Comparison of ENCODE assay signal across 14 mouse cellular contexts in the genomic region with DNA sequence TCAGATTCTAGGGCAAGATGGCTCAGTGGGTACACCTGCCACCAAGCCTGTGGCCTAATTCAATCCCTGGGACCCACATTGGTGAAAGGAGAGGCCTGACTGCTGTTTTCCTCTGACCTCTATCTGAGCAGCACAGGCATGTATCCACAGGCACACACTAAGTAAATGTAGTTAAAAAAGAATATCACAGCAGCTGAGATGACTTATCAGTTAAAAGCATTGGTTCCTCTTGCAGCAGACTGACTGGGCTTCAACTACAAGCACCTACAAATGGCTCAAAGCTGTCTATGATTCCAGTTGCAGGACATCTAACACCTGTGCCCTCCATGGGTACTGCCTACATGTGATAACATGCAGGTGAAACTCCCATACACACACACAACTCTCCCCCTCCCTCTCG. TPM values are rescaled to one million over a fixed set of nuclear protein-coding genes. Genes with fewer than 3 reads are reported as not detected.
DNase-seq lines count a peak whose midpoint lies in the region; ATAC-seq lines count a peak whose summit lies in the region.
"Had no signal": no experiment of that assay in that cellular context is flagged by ENCODE, and none has a peak within 500 bp of the region (broad histone marks: within the 10 kb centered on the region; RNA-seq: fewer than 3 reads in every experiment).

No protein-coding gene starts in this region.

- no peak overlapping the region for H3K9ac ChIP-seq in hindbrain, embryonic 15.5 days
- H3K9ac ChIP-seq in hindbrain, embryonic 12.5 days: no peak overlapping the region
- H3K9ac ChIP-seq in midbrain, embryonic 15.5 days: no peak overlapping the region
- H3K9ac ChIP-seq in midbrain, embryonic 13.5 days (replicated peaks): no peak overlapping the region
- H3K9ac ChIP-seq: embryonic facial prominence, embryonic 12.5 days; forebrain, postnatal 0 days; heart, embryonic 12.5 days had no signal

- ATAC-seq in hindbrain, embryonic 15.5 days (ENCODE audit: low FRiP score, low read depth): 0 out of 2 replicates have a peak, but pooled peaks have one; percentile 33
- no peak for ATAC-seq in hindbrain, embryonic 12.5 days (ENCODE audit: low FRiP score)
- peak; percentile 41; the same call in 1 of the 2 replicates for ATAC-seq in midbrain, embryonic 15.5 days (replicated peaks)
- ATAC-seq in midbrain, embryonic 13.5 days: no peak
- peak; percentile 64 for ATAC-seq in megakaryocyte progenitor cell, adult 5-6 weeks (replicated peaks; ENCODE audit: poor library complexity)
- ATAC-seq: forebrain, postnatal 0 days; intestine, embryonic 16.5 days had no signal

- no peaks in the 10 kb centered on the region for H3K4me1 ChIP-seq in hindbrain, embryonic 15.5 days (replicated peaks)
- no peaks in the 10 kb centered on the region for H3K4me1 ChIP-seq in hindbrain, embryonic 12.5 days
- H3K4me1 ChIP-seq in midbrain, embryonic 15.5 days: no peaks in the 10 kb centered on the region
- no peaks in the 10 kb centered on the region for H3K4me1 ChIP-seq in midbrain, embryonic 13.5 days (replicated peaks)
- H3K4me1 ChIP-seq: embryonic facial prominence, embryonic 12.5 days had no signal

- no peak overlapping the region for H3K4me3 ChIP-seq in hindbrain, embryonic 15.5 days
- H3K4me3 ChIP-seq in hindbrain, embryonic 12.5 days: no peak overlapping the region
- H3K4me3 ChIP-seq in midbrain, embryonic 15.5 days: no peak overlapping the region
- no peak overlapping the region for H3K4me3 ChIP-seq in midbrain, embryonic 13.5 days (replicated peaks)
- H3K4me3 ChIP-seq: embryonic facial prominence, embryonic 12.5 days; heart, embryonic 12.5 days had no signal

- 97% methylated on average over 1 of the region's 1 CpGs for WGBS in hindbrain, embryonic 15.5 days
- WGBS in hindbrain, embryonic 12.5 days: 91% methylated on average over 1 of the region's 1 CpGs
- 89% methylated on average over 1 of the region's 1 CpGs for WGBS in midbrain, embryonic 15.5 days
- WGBS in midbrain, embryonic 13.5 days: 100% methylated on average over 1 of the region's 1 CpGs

- H3K27me3 ChIP-seq in hindbrain, embryonic 15.5 days: no peaks in the 10 kb centered on the region
- no peaks in the 10 kb centered on the region for H3K27me3 ChIP-seq in hindbrain, embryonic 12.5 days
- no peaks in the 10 kb centered on the region for H3K27me3 ChIP-seq in midbrain, embryonic 15.5 days (replicated peaks)
- H3K27me3 ChIP-seq in midbrain, embryonic 13.5 days: no peaks in the 10 kb centered on the region
- H3K27me3 ChIP-seq: embryonic facial prominence, embryonic 12.5 days; heart, embryonic 12.5 days had no signal

- no peak overlapping the region for H3K4me2 ChIP-seq in hindbrain, embryonic 15.5 days
- H3K4me2 ChIP-seq in hindbrain, embryonic 12.5 days (replicated peaks): no peak overlapping the region
- H3K4me2 ChIP-seq in midbrain, embryonic 15.5 days: no peak overlapping the region
- no peak overlapping the region for H3K4me2 ChIP-seq in midbrain, embryonic 13.5 days (replicated peaks)
- H3K4me2 ChIP-seq: embryonic facial prominence, embryonic 12.5 days; heart, embryonic 12.5 days had no signal

- peaks cover 19% of the 10 kb centered on the region for H3K36me3 ChIP-seq in hindbrain, embryonic 15.5 days
- peaks cover 19% of the 10 kb centered on the region for H3K36me3 ChIP-seq in hindbrain, embryonic 12.5 days
- H3K36me3 ChIP-seq in midbrain, embryonic 15.5 days (replicated peaks): peaks cover 11% of the 10 kb centered on the region
- peaks cover 29% of the 10 kb centered on the region for H3K36me3 ChIP-seq in midbrain, embryonic 13.5 days

- no peak for DNase-seq in right cerebral cortex, postnatal 36 days (ENCODE audit: low spot score in 2 of 2)
- DNase-seq: cerebellum, adult 11 months; cerebellum, adult 8-10 months; forebrain, postnatal 0 days; gastrocnemius, postnatal 14 days; heart, postnatal 36 days had no signal

- no peak overlapping the region for H3K27ac ChIP-seq in hindbrain, embryonic 15.5 days (replicated peaks)
- H3K27ac ChIP-seq in hindbrain, embryonic 12.5 days: no peak overlapping the region
- H3K27ac ChIP-seq in midbrain, embryonic 15.5 days: no peak overlapping the region
- no peak overlapping the region for H3K27ac ChIP-seq in midbrain, embryonic 13.5 days
- H3K27ac ChIP-seq: embryonic facial prominence, embryonic 12.5 days had no signal

- no peaks in the 10 kb centered on the region for H3K9me3 ChIP-seq in hindbrain, embryonic 15.5 days
- no peaks in the 10 kb centered on the region for H3K9me3 ChIP-seq in hindbrain, embryonic 12.5 days (replicated peaks)
- H3K9me3 ChIP-seq in midbrain, embryonic 15.5 days: no peaks in the 10 kb centered on the region
- H3K9me3 ChIP-seq in midbrain, embryonic 13.5 days: no peaks in the 10 kb centered on the region
- H3K9me3 ChIP-seq: embryonic facial prominence, embryonic 12.5 days; heart, embryonic 12.5 days had no signal

RNA-seq across cellular contexts. Expression of gene Tspan13, which starts 46.5 kb away (rescaled TPM):
- polyA plus RNA-seq in hindbrain, embryonic 15.5 days (2015; fragmentation: Nextera tagmentation; extraction: Ambion mirVana): 406 and 422 TPM in 2 replicates
- polyA plus RNA-seq in hindbrain, embryonic 12.5 days (2016; fragmentation: Nextera tagmentation; extraction: Ambion mirVana): 257 TPM in 2 replicates
- polyA plus RNA-seq in midbrain, embryonic 15.5 days (2015; fragmentation: Nextera tagmentation; extraction: Ambion mirVana): 391 and 416 TPM in 2 replicates
- polyA plus RNA-seq in midbrain, embryonic 13.5 days (2015; fragmentation: Nextera tagmentation; extraction: Ambion mirVana): 361 and 381 TPM in 2 replicates
- 32.4 and 48.3 TPM in 2 replicates for total RNA-seq in megakaryocyte progenitor cell, adult 5-6 weeks (2015)
- 17.9 and 23.7 TPM in 2 replicates for total RNA-seq in megakaryocyte progenitor cell, adult 5-6 weeks (2017)

Comparison
In these comparisons a context has a peak if more than half of its experiments do, and no peak if none do; other contexts are left out.
1. ATAC-seq: peak in hindbrain, embryonic 15.5 days (single experiment), midbrain, embryonic 15.5 days (single experiment) and megakaryocyte progenitor cell, adult 5-6 weeks (single experiment); none in hindbrain, embryonic 12.5 days (single experiment) and midbrain, embryonic 13.5 days (single experiment).